Mouse (Mus musculus): ENCODE measurements around the gene Arhgef10l. TPM values are rescaled to one million over a fixed set of nuclear protein-coding genes. Genes with fewer than 3 reads are reported as not detected.
A peak's percentile ranks its signal among the peaks of the same experiment; 100 is the strongest.

The Arhgef10l gene
- polyA plus RNA-seq, 1 experiment from 2014 or later: 27.7 TPM

DNA sequence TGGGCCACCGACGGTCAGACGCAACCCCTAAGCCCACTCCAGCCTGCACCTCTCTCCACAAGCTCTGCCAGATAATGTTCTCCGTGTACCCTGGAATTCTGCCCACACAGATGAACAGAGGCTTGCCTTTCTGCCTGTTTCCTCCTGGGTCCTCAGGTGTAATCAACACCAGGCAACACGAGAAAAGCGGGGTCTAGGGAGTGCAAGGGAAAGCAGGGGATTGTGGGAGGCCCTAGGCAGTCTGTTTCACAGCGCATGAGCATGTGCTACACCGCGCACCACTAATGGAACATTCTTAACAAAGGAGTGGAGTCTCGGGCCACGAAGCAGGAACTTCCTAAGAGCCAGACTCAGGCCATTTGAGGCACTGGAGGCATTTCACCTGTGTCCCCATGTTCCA lies 182.7 kb downstream of the Arhgef10l start:
- H3K4me1 ChIP-seq (replicated peaks): peaks cover 17% of the 10 kb centered on the region
- ATAC-seq: no peak
- no peaks in the 10 kb centered on the region for H3K9me3 ChIP-seq
- 83% methylated on average over 11 of the region's 11 CpGs for WGBS
- no peak overlapping the region for H3K4me3 ChIP-seq (replicated peaks)
- peaks cover 5% of the 10 kb centered on the region; the same call in 1 of the 2 replicates for H3K27me3 ChIP-seq
- H3K9ac ChIP-seq (replicated peaks): no peak overlapping the region
- no peak overlapping the region for H3K4me2 ChIP-seq (replicated peaks)
- no peaks in the 10 kb centered on the region for H3K36me3 ChIP-seq
- H3K27ac ChIP-seq: no peak overlapping the region

DNA sequence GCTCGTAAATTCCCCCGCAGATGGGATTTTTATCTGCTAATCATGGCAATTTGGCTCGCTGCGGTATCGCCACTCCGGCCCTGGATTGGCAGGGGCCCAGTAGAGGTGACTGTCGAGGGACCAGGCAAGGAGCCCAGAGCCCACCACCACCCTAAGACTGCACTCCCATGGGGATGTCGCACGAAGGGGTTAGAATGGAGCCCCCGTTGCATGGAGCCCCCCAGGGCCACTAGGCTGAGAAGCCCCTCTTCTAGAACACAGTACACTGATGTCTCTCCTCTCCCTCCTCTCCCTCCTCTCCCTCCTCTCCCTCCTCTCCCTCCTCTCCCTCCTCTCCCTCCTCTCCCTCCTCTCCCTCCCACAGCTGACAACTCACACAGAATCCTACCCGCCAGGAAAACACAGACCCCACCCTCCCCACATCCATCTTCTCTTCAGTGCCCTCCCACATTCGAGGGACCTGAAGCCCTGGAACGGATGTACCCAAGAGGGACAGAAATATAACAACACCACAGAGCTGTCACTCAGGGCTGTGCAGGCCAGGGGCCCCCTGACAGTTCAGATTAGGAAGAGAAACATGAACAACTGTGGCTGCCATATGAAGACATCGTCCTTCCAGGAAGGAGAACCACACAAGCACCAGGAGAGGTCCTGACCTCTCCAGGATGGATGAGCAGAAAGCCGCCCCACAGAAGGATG lies 185.3 kb downstream of the Arhgef10l start:
- no peak overlapping the region for H3K4me2 ChIP-seq (replicated peaks)
- H3K36me3 ChIP-seq: no peaks in the 10 kb centered on the region
- no peak overlapping the region for H3K27ac ChIP-seq
- ATAC-seq: no peak
- peaks cover 5% of the 10 kb centered on the region; the same call in 1 of the 2 replicates for H3K27me3 ChIP-seq
- WGBS: 53% methylated on average over 15 of the region's 15 CpGs
- H3K9me3 ChIP-seq: 0 out of 2 replicates have a peak, but pooled peaks cover 2% of the 10 kb centered on the region
- no peak overlapping the region for H3K9ac ChIP-seq (replicated peaks)
- H3K4me3 ChIP-seq (replicated peaks): no peak overlapping the region
- peaks cover 17% of the 10 kb centered on the region for H3K4me1 ChIP-seq (replicated peaks)

DNA sequence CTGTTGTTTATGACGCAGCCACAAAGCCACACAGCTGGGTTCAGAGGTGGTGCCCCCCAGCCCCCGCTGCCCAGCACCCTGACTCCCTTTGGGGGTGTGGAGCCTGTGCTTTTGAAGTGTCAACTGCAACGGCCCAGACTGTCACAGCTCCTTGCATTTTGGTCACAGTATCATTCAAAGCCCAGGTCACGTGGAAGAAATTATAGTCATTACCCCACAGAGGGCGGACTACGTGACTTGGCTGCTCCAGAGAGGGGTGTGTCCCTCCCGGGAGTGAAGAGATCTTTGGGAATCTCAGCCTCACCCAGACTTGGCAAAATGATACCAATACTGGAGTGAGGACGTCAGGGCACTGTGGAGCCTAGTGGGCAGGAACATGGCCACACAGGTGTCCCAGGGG lies 190.6 kb downstream of the Arhgef10l start:
- Histone ChIP-seq H3K27ac (no peak overlapping the region), H3K4me2 (replicated peaks) (no peak overlapping the region), H3K9ac (replicated peaks) (no peak overlapping the region), H3K36me3 (no peaks in the 10 kb centered on the region), H3K27me3 (no peaks in the 10 kb centered on the region), H3K4me3 (replicated peaks) (no peak overlapping the region), H3K4me1 (replicated peaks) (peaks cover 12% of the 10 kb centered on the region), H3K9me3 (0 out of 2 replicates have a peak, but pooled peaks cover 2% of the 10 kb centered on the region)
- 75% methylated on average over 8 of the region's 8 CpGs for WGBS
- ATAC-seq: no peak

DNA sequence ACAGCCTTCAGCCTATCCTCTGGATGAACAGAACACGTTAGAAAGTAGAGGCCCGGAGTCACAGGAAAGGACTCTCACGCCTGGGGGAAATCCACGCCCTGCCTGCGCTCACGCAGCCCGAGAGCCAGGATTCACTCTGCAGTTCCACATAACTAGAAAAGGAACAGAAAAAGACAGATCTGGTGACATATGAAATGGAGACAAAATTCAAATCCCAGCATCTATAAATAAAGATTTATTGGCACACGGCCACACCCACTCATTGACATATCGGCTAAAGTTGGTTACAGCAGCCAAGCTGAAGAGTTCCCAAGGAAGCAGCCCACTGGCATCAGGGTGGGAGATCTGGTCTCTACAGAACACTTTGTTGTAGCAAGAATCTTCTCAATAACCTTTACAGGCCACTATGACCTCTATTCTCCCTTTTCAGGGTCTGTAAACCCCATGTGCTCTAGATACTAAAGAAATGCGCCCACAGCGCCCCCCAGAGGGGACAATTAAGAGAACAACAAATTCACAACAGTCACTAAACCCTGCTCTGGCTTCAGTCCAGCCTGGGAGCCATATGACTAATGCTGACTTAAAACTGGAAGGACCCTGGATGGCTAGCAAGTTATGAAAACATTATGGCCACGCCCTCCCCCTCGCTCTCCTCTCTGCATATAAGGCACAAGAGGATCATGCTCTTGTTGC lies 195.9 kb downstream of the Arhgef10l start:
- Histone ChIP-seq H3K4me1 (replicated peaks) (peaks cover 20% of the 10 kb centered on the region), H3K9me3 (no peaks in the 10 kb centered on the region), H3K9ac (replicated peaks) (no peak overlapping the region), H3K27me3 (0 out of 2 replicates have a peak, but pooled peaks cover 3% of the 10 kb centered on the region), H3K4me2 (replicated peaks) (no peak overlapping the region), H3K4me3 (replicated peaks) (no peak overlapping the region), H3K36me3 (no peaks in the 10 kb centered on the region), H3K27ac (no peak overlapping the region)
- no peak for ATAC-seq
- 68% methylated on average over 13 of the region's 13 CpGs for WGBS

DNA sequence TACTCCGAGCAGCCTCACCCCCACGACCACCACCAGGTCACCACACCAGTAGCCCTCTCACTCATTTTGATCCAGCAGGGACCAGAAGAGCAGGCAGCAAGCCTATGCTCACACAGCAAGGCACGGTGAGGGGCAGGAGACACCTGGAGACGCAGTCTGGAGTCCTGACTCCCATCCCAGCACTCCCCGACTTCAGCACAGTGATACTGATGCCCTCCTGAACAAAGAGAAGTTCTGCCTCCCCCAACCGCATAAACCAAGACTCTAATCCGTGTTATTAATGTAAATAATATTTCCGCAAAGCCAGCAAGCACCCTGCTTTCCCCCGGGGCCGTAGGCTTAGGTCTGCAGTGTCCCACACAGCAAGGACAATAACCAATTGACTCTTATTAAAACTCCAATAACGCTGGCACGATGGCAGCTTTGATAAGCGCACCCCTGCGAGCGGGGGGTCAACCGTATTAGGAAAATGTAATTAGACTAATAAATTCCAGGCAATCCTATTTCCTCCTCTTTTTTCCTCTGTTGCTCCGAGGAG lies 198.5 kb downstream of the Arhgef10l start:
- 0 out of 2 replicates have a peak, but pooled peaks cover 3% of the 10 kb centered on the region for H3K27me3 ChIP-seq
- no peak overlapping the region for H3K4me2 ChIP-seq (replicated peaks)
- ATAC-seq: peak; percentile 39; the same call in 1 of the 2 replicates
- peak overlapping the region; percentile 44; the same call in 1 of the 2 replicates for H3K27ac ChIP-seq
- no peak overlapping the region for H3K4me3 ChIP-seq (replicated peaks)
- H3K9ac ChIP-seq (replicated peaks): no peak overlapping the region
- WGBS: 56% methylated on average over 17 of the region's 17 CpGs
- no peaks in the 10 kb centered on the region for H3K9me3 ChIP-seq
- H3K4me1 ChIP-seq (replicated peaks): peaks cover 31% of the 10 kb centered on the region
- no peaks in the 10 kb centered on the region for H3K36me3 ChIP-seq

Small RNA genes within 50 kb of the gene (microRNA-seq; reads per million reads assigned to microRNA genes)
- not detected for gene Gm23045

Other genes with a start within 250 kb of the Arhgef10l start
- 23.6 and 26.3 TPM in 2 replicates for gene Rcc2, start 34.5 kb upstream of the Arhgef10l start, polyA plus RNA-seq (2015; fragmentation: Nextera tagmentation; extraction: Ambion mirVana)
- 0.08 TPM in 1 of 2 replicates, not detected in the other for gene Padi6, start 76.6 kb upstream of the Arhgef10l start, polyA plus RNA-seq (2015; fragmentation: Nextera tagmentation; extraction: Ambion mirVana)
- 0.19 TPM in 2 replicates for gene Padi4, start 108.2 kb upstream of the Arhgef10l start, polyA plus RNA-seq (2015; fragmentation: Nextera tagmentation; extraction: Ambion mirVana)
- 0.05 TPM in 1 of 2 replicates, not detected in the other for gene Padi3, start 144.6 kb upstream of the Arhgef10l start, polyA plus RNA-seq (2015; fragmentation: Nextera tagmentation; extraction: Ambion mirVana)
- gene Padi1, start 179.8 kb upstream of the Arhgef10l start, polyA plus RNA-seq (2015; fragmentation: Nextera tagmentation; extraction: Ambion mirVana): not detected in 2 replicates
- 0.93 TPM in 2 replicates for gene Padi2, start 240.3 kb upstream of the Arhgef10l start, polyA plus RNA-seq (2015; fragmentation: Nextera tagmentation; extraction: Ambion mirVana)